Mouse (Mus musculus) stomach, postnatal 0 days (tissue): ENCODE results near the gene Rasa2. TPM values are rescaled to one million over a fixed set of nuclear protein-coding genes. Genes with fewer than 3 reads are reported as not detected.

Source experiments
- ATAC-seq: fragments of 200-750 bp; cut with Nextera tagmentation; 2 replicates; pipeline ENCODE4 v1.8.0; 2017; ENCODE audit not compliant: low FRiP score, low TSS enrichment
- DNase-seq: peaks from one replicate; pipeline ENCODE4 v3.0.0-alpha.2; 2016; ENCODE audit warnings: low spot score
- H3K27ac ChIP-seq: fragments of 300-500 bp; sonication (generic); replicated peaks from 2 replicates; pipeline ENCODE4 v1.5.1; 2014; ENCODE audit warnings: mild to moderate bottlenecking, control low read depth
- H3K27me3 ChIP-seq: fragments of 300-500 bp; sonication (generic); 2 replicates; pipeline ENCODE4 v1.6.1; 2014; ENCODE audit warnings: low read length; ENCODE audit not compliant: control insufficient read depth, insufficient read depth
- H3K36me3 ChIP-seq: fragments of 300-500 bp; sonication (generic); 2 replicates; pipeline ENCODE4 v1.6.1; 2014; ENCODE audit warnings: low read length, mixed read lengths; ENCODE audit not compliant: control insufficient read depth, insufficient read depth
- H3K4me1 ChIP-seq: fragments of 300-500 bp; sonication (generic); replicated peaks from 2 replicates; pipeline ENCODE4 v1.6.1; 2014; ENCODE audit warnings: antibody characterized with exemption; ENCODE audit not compliant: control insufficient read depth, insufficient read depth
- H3K4me2 ChIP-seq: fragments of 300-500 bp; sonication (generic); replicated peaks from 2 replicates; pipeline ENCODE4 v1.6.1; 2014; ENCODE audit warnings: low read depth, mild to moderate bottlenecking, control low read depth, moderate library complexity
- H3K4me3 ChIP-seq: fragments of 300-500 bp; sonication (generic); 2 replicates; pipeline ENCODE4 v1.5.1; 2014; ENCODE audit warnings: low read depth, low read length, control low read depth
- H3K9ac ChIP-seq: fragments of 300-500 bp; sonication (generic); 2 replicates; pipeline ENCODE4 v1.6.1; 2014; ENCODE audit warnings: mild to moderate bottlenecking, low read length, control low read depth, mixed read lengths
- H3K9me3 ChIP-seq: fragments of 300-500 bp; sonication (generic); 2 replicates; pipeline ENCODE4 v1.6.1; 2016; ENCODE audit warnings: low read length; ENCODE audit not compliant: control insufficient read depth
- CTCF ChIP-seq: IDR thresholded peaks from 2 replicates; pipeline ENCODE4 v1.5.1; 2016; ENCODE audit warnings: antibody characterized with exemption, low read depth, mild to moderate bottlenecking, moderate library complexity
- EP300 ChIP-seq: optimal IDR thresholded peaks from 2 replicates; pipeline ENCODE3; 2016; ENCODE audit warnings: antibody characterized with exemption
- WGBS: fragments of 180-500 bp; shearing (Covaris S2); extraction: QIAGEN DNeasy Blood & Tissue Kit; methylation state at CpG from one replicate; pipeline ENCODE4 v1.1.7; 2014; 5-methylcytosine and 5-hydroxymethylcytosine counted together
- polyA plus RNA-seq: library from polyadenylated mRNA; unstranded; fragments of >200 nt; fragmentation: Nextera tagmentation; extraction: Ambion mirVana; gene quantifications from 2 replicates; pipeline ENCODE4 v1.2.1, GENCODE M21; 2015

The Rasa2 gene
- polyA plus RNA-seq, 1 experiment from 2014 or later: 12.5 TPM

GRCm38 (mm10) chr9:96504116-96504895 lies 127.1 kb downstream of the Rasa2 start:
- Histone ChIP-seq H3K9me3 (no peaks in the 10 kb centered on the region), H3K36me3 (no peaks in the 10 kb centered on the region), H3K4me2 (no peak overlapping the region), H3K9ac (no peak overlapping the region), H3K27me3 (no peaks in the 10 kb centered on the region), H3K4me3 (no peak overlapping the region), H3K27ac (no peak overlapping the region), H3K4me1 (no peaks in the 10 kb centered on the region)
- WGBS: 86% methylated on average over 17 of the region's 17 CpGs
- no peak; the same call in 1 of the 2 replicates for ATAC-seq
- no peak for DNase-seq
- TF ChIP-seq CTCF: no peak
- TF ChIP-seq EP300: no peak

- no peak for TF ChIP-seq EP300
- TF ChIP-seq CTCF: no peak
- Histone ChIP-seq H3K9ac (no peak overlapping the region), H3K27me3 (no peaks in the 10 kb centered on the region), H3K4me2 (no peak overlapping the region), H3K27ac (no peak overlapping the region), H3K36me3 (no peaks in the 10 kb centered on the region), H3K4me1 (no peaks in the 10 kb centered on the region), H3K4me3 (no peak overlapping the region), H3K9me3 (no peaks in the 10 kb centered on the region)
- DNase-seq (no peak), ATAC-seq (no peak)
- WGBS: 69% methylated on average over 6 of the region's 6 CpGs
Measured at GRCm38 (mm10) chr9:96502856-96503610, 128.4 kb downstream of the Rasa2 start.

- H3K9ac ChIP-seq: no peak overlapping the region
- H3K4me2 ChIP-seq: no peak overlapping the region
- no peaks in the 10 kb centered on the region for H3K4me1 ChIP-seq
- DNase-seq: no peak
- H3K27me3 ChIP-seq: no peaks in the 10 kb centered on the region
- H3K27ac ChIP-seq: no peak overlapping the region
- TF ChIP-seq CTCF (no peak), EP300 (no peak)
- H3K9me3 ChIP-seq: no peaks in the 10 kb centered on the region
- ATAC-seq: no peak
- no peaks in the 10 kb centered on the region for H3K36me3 ChIP-seq
- H3K4me3 ChIP-seq: no peak overlapping the region
- WGBS: 25% methylated on average over 7 of the region's 7 CpGs
Measured at GRCm38 (mm10) chr9:96501217-96501616, 130.2 kb downstream of the Rasa2 start.

GRCm38 (mm10) chr9:96493212-96493611 lies 138.2 kb downstream of the Rasa2 start:
- no peak overlapping the region for H3K4me3 ChIP-seq
- H3K36me3 ChIP-seq: no peaks in the 10 kb centered on the region
- ATAC-seq: no peak
- no peak for TF ChIP-seq EP300
- no peak for TF ChIP-seq CTCF
- no peak for DNase-seq
- 45% methylated on average over 3 of the region's 3 CpGs for WGBS
- H3K27ac ChIP-seq: no peak overlapping the region
- H3K9ac ChIP-seq: no peak overlapping the region
- no peaks in the 10 kb centered on the region for H3K27me3 ChIP-seq
- H3K9me3 ChIP-seq: no peaks in the 10 kb centered on the region
- H3K4me1 ChIP-seq: 0 out of 2 replicates have a peak, but pooled peaks cover 2% of the 10 kb centered on the region
- H3K4me2 ChIP-seq: no peak overlapping the region

- Histone ChIP-seq H3K4me2 (no peak overlapping the region), H3K27ac (no peak overlapping the region)
- WGBS: 33% methylated on average over 12 of the region's 12 CpGs
Measured at GRCm38 (mm10) chr9:96491810-96492209, 139.6 kb downstream of the Rasa2 start.

More at GRCm38 (mm10) chr9:96491810-96492209, 139.6 kb downstream of the Rasa2 start:
- H3K4me3 ChIP-seq: no peak overlapping the region
- no peak overlapping the region for H3K9ac ChIP-seq
- peak; percentile 48 for DNase-seq
- H3K9me3 ChIP-seq: no peaks in the 10 kb centered on the region
- no peaks in the 10 kb centered on the region for H3K36me3 ChIP-seq
- TF ChIP-seq CTCF (peak; percentile 87), EP300 (no peak)
- H3K4me1 ChIP-seq: 0 out of 2 replicates have a peak, but pooled peaks cover 2% of the 10 kb centered on the region
- ATAC-seq: no peak
- H3K27me3 ChIP-seq: no peaks in the 10 kb centered on the region

Other genes starting within 250 kb of the Rasa2 start
- gene Rnf7, start 152.9 kb downstream of the Rasa2 start, polyA plus RNA-seq: 163 and 169 TPM in 2 replicates
- not detected in 2 replicates for gene Gm28729, start 106.4 kb downstream of the Rasa2 start, polyA plus RNA-seq
- 13.9 and 15.3 TPM in 2 replicates for gene Zbtb38, start 121.2 kb upstream of the Rasa2 start, polyA plus RNA-seq